Mouse (Mus musculus) stomach, adult 2 months (tissue): ENCODE measurements around the gene Ubqln3. TPM values are rescaled to one million over a fixed set of nuclear protein-coding genes. Genes with fewer than 3 reads are reported as not detected.

Experiments used
- polyA plus RNA-seq: library from polyadenylated mRNA; depleted of rRNA; stranded (reverse); fragments of >200 nt; gene quantifications from 2 replicates; pipeline ENCODE4 v1.2.3, GENCODE M21; 2012; rRNA removed

Ubqln3 gene
- polyA plus RNA-seq, result not detected in 2 replicates

DNA sequence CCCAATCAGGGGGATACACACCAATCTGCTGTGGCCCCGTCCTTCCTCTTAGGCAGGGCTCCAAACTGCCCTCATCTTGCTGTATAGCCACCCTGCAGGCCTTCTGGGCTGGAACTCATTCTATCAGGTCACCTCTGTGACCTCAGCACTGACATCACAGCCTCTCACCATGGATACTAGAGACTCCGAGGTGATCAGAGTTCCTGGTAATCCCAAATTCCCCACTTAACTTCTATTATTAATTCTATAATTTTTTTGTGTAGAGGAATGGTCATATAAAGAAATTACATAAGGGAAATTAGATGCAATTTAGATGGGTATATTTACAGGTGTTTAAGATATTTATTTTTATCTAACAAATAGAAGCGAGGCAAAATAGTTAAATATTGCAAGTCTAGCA is at the start of gene Ubqln3:
Gene Ubqln3 (minus strand): TSS at position 101 of the 400 bp plus-strand sequence.

DNA sequence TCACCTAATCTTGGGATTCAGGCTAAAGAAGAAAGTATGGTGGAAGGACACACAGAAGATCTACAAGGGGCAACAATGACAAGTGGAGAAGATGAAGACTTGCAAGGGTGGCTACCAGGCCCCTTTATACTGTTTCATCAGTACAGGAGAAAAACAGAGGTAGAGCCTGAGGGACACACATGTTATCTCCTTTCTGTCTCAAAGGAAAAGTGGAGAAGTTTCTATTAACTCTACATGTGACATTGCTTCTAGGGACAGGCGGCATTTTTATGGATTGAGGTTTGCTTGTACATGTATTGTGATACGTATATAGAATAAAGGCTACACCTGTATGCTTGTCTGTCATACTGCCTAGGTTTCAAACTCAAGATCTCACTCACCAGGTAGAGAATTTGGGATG is 40.2 kb upstream of the Ubqln3 start, which contains the start of gene Olfr648:
Gene Olfr648 (minus strand): TSS at position 101 of the 400 bp plus-strand sequence.

DNA sequence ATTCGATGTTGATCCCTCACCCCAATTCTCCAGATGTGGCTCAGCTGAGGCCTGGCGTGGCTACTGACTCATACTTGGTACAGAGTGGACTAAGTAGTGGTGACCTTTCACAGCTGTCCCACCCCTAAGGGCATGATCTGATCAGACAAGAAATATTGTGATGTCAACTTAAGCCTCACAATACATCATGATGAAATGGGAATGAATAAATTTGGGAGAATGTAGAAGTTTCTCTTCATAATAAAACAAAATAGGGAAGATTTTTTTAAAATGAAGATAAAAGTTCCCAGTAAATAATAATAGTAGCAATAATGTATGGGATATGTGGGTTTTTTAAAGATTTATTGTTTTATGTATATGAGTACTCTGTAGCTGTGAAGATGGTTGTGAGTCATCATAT is 7.4 kb upstream of the Ubqln3 start, which contains the start of gene Ubqlnl:
Gene Ubqlnl (minus strand): TSS at position 101 of the 400 bp plus-strand sequence.

DNA sequence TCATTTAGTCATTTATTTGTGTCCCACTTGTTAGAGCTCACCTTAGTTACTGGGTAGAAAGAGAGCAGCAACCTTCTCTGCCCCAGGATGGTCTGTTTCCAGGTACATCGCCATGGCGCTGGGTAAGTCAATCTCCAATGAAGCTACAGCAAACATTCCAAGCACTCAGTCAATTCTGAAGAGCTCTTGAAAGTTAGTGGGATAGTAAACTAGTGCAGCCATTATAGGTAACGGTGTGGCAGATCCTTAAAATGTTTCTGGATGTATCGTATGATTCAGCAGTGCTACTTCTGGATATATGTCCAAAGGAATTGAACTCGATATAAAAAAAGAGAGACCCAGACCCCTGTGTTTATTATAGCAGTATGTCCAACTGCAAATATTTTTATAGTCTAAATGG is 5.8 kb downstream of the Ubqln3 start, which contains the start of gene Olfr643:
Gene Olfr643 (minus strand): TSS at position 101 of the 400 bp plus-strand sequence.

DNA sequence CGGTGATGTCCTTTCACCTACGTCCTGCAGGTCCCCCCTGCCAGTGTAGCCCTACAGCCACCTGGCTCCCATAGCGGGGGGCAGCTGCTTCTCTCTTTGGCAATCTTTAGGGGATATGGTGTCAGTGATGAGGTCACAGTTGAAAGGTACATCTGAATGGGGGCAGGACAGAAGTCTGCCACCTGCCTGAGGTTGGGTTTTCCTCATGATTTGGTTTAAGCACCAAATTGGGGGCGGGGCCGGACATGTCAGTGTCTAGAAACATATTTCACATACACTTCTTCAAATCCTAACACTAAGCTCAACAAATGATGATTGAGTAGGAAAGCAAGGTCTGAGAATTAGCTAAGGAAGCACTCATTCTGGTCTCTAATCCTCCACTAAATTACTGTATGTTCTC is 13.4 kb downstream of the Ubqln3 start, which contains the start of gene Ubqln5:
Gene Ubqln5 (minus strand): TSS at position 101 of the 400 bp plus-strand sequence.

DNA sequence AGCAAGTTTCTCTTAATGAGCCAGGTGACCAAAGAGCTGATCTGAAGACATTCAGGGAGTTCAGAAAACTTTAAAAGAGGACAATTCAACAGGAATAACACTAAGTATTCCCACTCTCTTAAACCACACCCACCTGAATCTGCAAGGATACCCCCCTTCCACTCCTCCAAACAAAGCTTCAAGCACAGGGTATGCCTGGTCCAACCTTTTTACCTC is 38.4 kb downstream of the Ubqln3 start, which contains the start of gene Olfr646:
Gene Olfr646 (plus strand): TSS at position 117 of the 216 bp plus-strand sequence.

Other genes with a start within 250 kb of the Ubqln3 start
- gene Olfr64, start 248.8 kb downstream of the Ubqln3 start, polyA plus RNA-seq, result not detected in 2 replicates
- gene Olfr65, start 239.8 kb downstream of the Ubqln3 start, polyA plus RNA-seq, result not detected in 2 replicates
- gene Olfr631, start 214.5 kb downstream of the Ubqln3 start, polyA plus RNA-seq, result not detected in 2 replicates
- gene Olfr632, start 208.9 kb downstream of the Ubqln3 start, polyA plus RNA-seq, result not detected in 2 replicates
- gene Olfr633, start 198.8 kb downstream of the Ubqln3 start, polyA plus RNA-seq, result not detected in 2 replicates
- not detected in 2 replicates for gene Olfr635, start 172.1 kb downstream of the Ubqln3 start, polyA plus RNA-seq
- not detected in 2 replicates for gene Olfr638, start 144.5 kb downstream of the Ubqln3 start, polyA plus RNA-seq
- gene Olfr639, start 126.0 kb downstream of the Ubqln3 start, polyA plus RNA-seq, result not detected in 2 replicates
- gene Olfr640, start 117.7 kb downstream of the Ubqln3 start, polyA plus RNA-seq, result not detected in 2 replicates
- gene Olfr641, start 107.8 kb downstream of the Ubqln3 start, polyA plus RNA-seq, result not detected in 2 replicates
- gene Olfr642, start 90.6 kb downstream of the Ubqln3 start, polyA plus RNA-seq, result not detected in 2 replicates
- not detected in 2 replicates for gene 4930516K23Rik, start 81.8 kb downstream of the Ubqln3 start, polyA plus RNA-seq
- gene Olfr644, start 71.4 kb downstream of the Ubqln3 start, polyA plus RNA-seq, result not detected in 2 replicates
- gene Olfr645, start 57.8 kb downstream of the Ubqln3 start, polyA plus RNA-seq, result not detected in 2 replicates
- not detected in 2 replicates for gene Olfr646, start 38.4 kb downstream of the Ubqln3 start, polyA plus RNA-seq
- gene Ubqln5, start 13.5 kb downstream of the Ubqln3 start, polyA plus RNA-seq, result not detected in 2 replicates
- gene Olfr643, start 5.9 kb downstream of the Ubqln3 start, polyA plus RNA-seq, result not detected in 2 replicates
- not detected in 2 replicates for gene Ubqlnl, start 7.3 kb upstream of the Ubqln3 start, polyA plus RNA-seq
- not detected in 2 replicates for gene Olfm5, start 21.6 kb upstream of the Ubqln3 start, polyA plus RNA-seq
- 0.03 and 0.05 TPM in 2 replicates for gene Olfr648, start 40.1 kb upstream of the Ubqln3 start, polyA plus RNA-seq
- not detected in 2 replicates for gene Olfr649, start 52.7 kb upstream of the Ubqln3 start, polyA plus RNA-seq
- 0.79 and 0.81 TPM in 2 replicates for gene Trim6, start 75.5 kb upstream of the Ubqln3 start, polyA plus RNA-seq
- 0.17 and 1.5 TPM in 2 replicates for gene Trim34a, start 101.2 kb upstream of the Ubqln3 start, polyA plus RNA-seq
- 0.10 TPM in 2 replicates for gene Trim5, start 144.8 kb upstream of the Ubqln3 start, polyA plus RNA-seq
- 0.16 and 0.85 TPM in 2 replicates for gene Trim12a, start 172.2 kb upstream of the Ubqln3 start, polyA plus RNA-seq
- gene Trim34b, start 186.2 kb upstream of the Ubqln3 start, polyA plus RNA-seq, result 0.55 TPM in 1 of 2 replicates, not detected in the other
- gene Trim12c, start 210.1 kb upstream of the Ubqln3 start, polyA plus RNA-seq, result 0.55 TPM in 2 replicates
- gene Trim30b, start 226.6 kb upstream of the Ubqln3 start, polyA plus RNA-seq, result 0.03 TPM in 1 of 2 replicates, not detected in the other